Mouse (Mus musculus): ENCODE data around the gene Wdtc1. TPM values are rescaled to one million over a fixed set of nuclear protein-coding genes. Genes with fewer than 3 reads are reported as not detected.

Gene Wdtc1
- total and polyA plus RNA-seq, 3 experiments: 2.8 to 10.8 (median 9.6) TPM

DNA sequence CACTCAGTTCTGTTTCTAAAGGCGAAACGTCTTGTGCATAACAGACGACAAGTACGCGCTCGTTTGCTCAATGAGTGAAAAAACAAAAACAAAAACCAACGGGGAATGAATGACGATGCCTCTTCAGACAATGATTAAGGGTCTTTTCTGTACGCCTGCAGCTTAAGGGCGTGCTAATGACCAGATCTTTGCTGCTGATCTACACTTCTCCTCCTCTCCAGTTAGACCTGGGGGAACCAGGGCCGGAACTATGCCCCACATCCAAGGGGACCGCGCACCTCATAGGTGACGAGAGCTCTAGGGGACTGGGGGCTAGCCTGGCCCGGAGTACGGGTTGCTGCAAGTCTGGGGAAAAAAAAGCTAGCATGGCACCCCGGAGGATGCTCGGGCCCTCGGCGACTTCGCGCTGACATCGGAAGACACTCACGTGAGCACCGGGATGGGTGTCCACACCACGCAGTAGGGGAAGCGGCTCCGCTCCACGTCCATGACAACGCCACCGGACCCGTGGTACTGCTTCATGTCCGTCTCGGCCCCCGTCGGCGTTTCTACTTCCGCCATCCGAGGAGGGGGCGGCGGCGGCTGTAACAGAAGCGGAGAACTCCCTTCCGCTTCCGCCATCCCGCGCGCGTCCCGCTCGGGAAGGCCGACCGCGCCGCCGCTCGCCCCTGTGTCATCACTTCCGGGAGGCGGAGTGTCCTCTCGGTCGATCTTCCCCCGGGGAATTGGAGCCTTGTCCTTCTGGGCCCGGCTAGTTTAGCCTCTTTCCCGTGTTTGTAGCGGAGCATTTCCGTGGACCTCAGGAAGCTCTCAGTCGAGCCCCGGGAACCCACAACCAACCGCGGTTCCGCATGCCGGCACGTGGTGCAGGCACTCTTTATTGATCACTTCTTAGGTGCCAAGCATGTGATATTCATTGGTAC is 75.9 kb downstream of the Wdtc1 start, which contains the start of gene Tmem222:
Gene Tmem222, minus strand, starts transcription at position 689 of the 923 bp plus-strand sequence.
- in situ Hi-C loops (cut with MboI; ENCODE audit: low pct_ligation_motif_present, low pct_unique_long_range_greater_than_20kb, low sequenced_read_pairs): no loop called here
- peak within 1 kb of the TSS; percentile 87 for H3K27ac ChIP-seq (ENCODE audit: insufficient read depth, low read depth)
- peak within 1 kb of the TSS; percentile 94 for H3K9ac ChIP-seq (ENCODE audit: insufficient read depth, low read depth)
- dilution Hi-C loops (cut with MboI; ENCODE audit: extremely low pct_ligation_motif_present, extremely low pct_unique_long_range_greater_than_20kb, low sequenced_read_pairs): no loop called here
- H3K36me3 ChIP-seq (replicated peaks in 1 of 2; ENCODE audit: control insufficient read depth in 1 of 2, insufficient read depth in 1 of 2, low read length in 1 of 2): peaks cover 10 to 34% of the 10 kb centered on the region in 2 experiments
- H3K9me3 ChIP-seq (replicated peaks; ENCODE audit: low read length): no peaks in the 10 kb centered on the region
- H3K4me1 ChIP-seq (ENCODE audit: control insufficient read depth in 1 of 2, insufficient read depth in 2 of 2): peaks cover 7 to 48% of the 10 kb centered on the region in 2 experiments
- H3K4me3 ChIP-seq (replicated peaks in 1 of 3; ENCODE audit: low read depth in 2 of 3, low read length in 2 of 3, poor library complexity in 1 of 3): peak within 1 kb of the TSS; percentile 88 to 96 (median 95)
- H3K4me2 ChIP-seq (ENCODE audit: insufficient read depth, low read depth, poor library complexity, severe bottlenecking): peak within 1 kb of the TSS; percentile 92
- no peak for TF ChIP-seq JUN (IDR thresholded peaks at IDR 0.05; ENCODE audit: insufficient read depth, low read depth, low read length)
- no peak; the same call in 1 of the 2 replicates for TF ChIP-seq ZNF384 (IDR thresholded peaks at IDR 0.05; ENCODE audit: low read depth, low read length)
- peak; percentile 91 for TF ChIP-seq MEF2A (IDR thresholded peaks at IDR 0.05; ENCODE audit: borderline replicate concordance, low read depth, low read length)
- TF ChIP-seq MAZ (IDR thresholded peaks at IDR 0.05; ENCODE audit: low read depth, low read length): peak; percentile 91
- peak; percentile 90 for TF ChIP-seq IRF4 (IDR thresholded peaks at IDR 0.05; ENCODE audit: low read depth, low read length)
- peak; percentile 85 for TF ChIP-seq MXI1 (IDR thresholded peaks at IDR 0.05; ENCODE audit: low read depth, low read length)
- TF ChIP-seq ETS1 (conservative IDR thresholded peaks at IDR 0.05; ENCODE audit: low read depth, low read length): peak; percentile 70
- TF ChIP-seq POLR2AphosphoS2 (IDR thresholded peaks at IDR 0.05; ENCODE audit: low read depth, low read length): peak; percentile 83
- TF ChIP-seq SMC3 (IDR thresholded peaks at IDR 0.05; ENCODE audit: low read depth, low read length): 0 out of 2 replicates have a peak, but pooled peaks have one; percentile 11
- TF ChIP-seq EP300 (IDR thresholded peaks at IDR 0.05; ENCODE audit: low read length): no peak
- TF ChIP-seq KAT2A (IDR thresholded peaks at IDR 0.05; ENCODE audit: insufficient replicate concordance, low read length): peak; percentile 94; the same call in 1 of the 2 replicates
- TF ChIP-seq GABPA (IDR thresholded peaks at IDR 0.05; ENCODE audit: insufficient replicate concordance, low read depth, low read length): peak; percentile 43; the same call in 1 of the 2 replicates
- TF ChIP-seq ZC3H11A (IDR thresholded peaks at IDR 0.05; ENCODE audit: low read depth, low read length): no peak
- TF ChIP-seq ZMIZ1 (IDR thresholded peaks at IDR 0.05; ENCODE audit: low read depth, low read length): peak; percentile 83
- TF ChIP-seq TCF12 (IDR thresholded peaks at IDR 0.05; ENCODE audit: low read depth, low read length): peak; percentile 89
- TF ChIP-seq RCOR1 (conservative IDR thresholded peaks at IDR 0.05; ENCODE audit: low read depth, low read length): no peak; the same call in 1 of the 2 replicates
- TF ChIP-seq JUND (conservative IDR thresholded peaks at IDR 0.05; ENCODE audit: low read depth, low read length): no peak
- peak; percentile 99 for TF ChIP-seq ELF1 (IDR thresholded peaks at IDR 0.05; ENCODE audit: low read depth, low read length)
- TF ChIP-seq USF1 (IDR thresholded peaks at IDR 0.05; ENCODE audit: low read depth, low read length): no peak
- peak; percentile 70 for TF ChIP-seq NRF1 (IDR thresholded peaks at IDR 0.05; ENCODE audit: low read depth, low read length)
- TF ChIP-seq HCFC1 (IDR thresholded peaks at IDR 0.05; ENCODE audit: low read depth, low read length): peak; percentile 98
- no peak for TF ChIP-seq USF2 (conservative IDR thresholded peaks at IDR 0.05; ENCODE audit: low read depth, low read length)
- peak; percentile 87 for TF ChIP-seq SIN3A (IDR thresholded peaks at IDR 0.05; ENCODE audit: low read length)
- TF ChIP-seq CHD2 (IDR thresholded peaks at IDR 0.05; ENCODE audit: low read length): peak; percentile 82
- no peak for TF ChIP-seq ZKSCAN1 (IDR thresholded peaks at IDR 0.05; ENCODE audit: borderline replicate concordance, low read depth, low read length)
- TF ChIP-seq TBP (conservative IDR thresholded peaks at IDR 0.05; ENCODE audit: low read depth, low read length): peak; percentile 84
- peak; percentile 78; the same call in 1 of the 2 replicates for TF ChIP-seq MYC (IDR thresholded peaks at IDR 0.05; ENCODE audit: low read depth, low read length)
- peak; percentile 86 for TF ChIP-seq MAX (IDR thresholded peaks at IDR 0.05; ENCODE audit: low read length)
- peak; percentile 81; the same call in 1 of the 2 replicates for TF ChIP-seq E2F4 (IDR thresholded peaks at IDR 0.05; ENCODE audit: insufficient replicate concordance, low read depth, low read length)
- peak; percentile 82 for TF ChIP-seq POLR2A (IDR thresholded peaks at IDR 0.05; ENCODE audit: low read depth, low read length)
- TF ChIP-seq NELFE (IDR thresholded peaks at IDR 0.05; ENCODE audit: low read depth, low read length): peak; percentile 84
- TF ChIP-seq UBTF (IDR thresholded peaks at IDR 0.05; ENCODE audit: low read depth, low read length): peak; percentile 32; the same call in 1 of the 2 replicates
- TF ChIP-seq PAX5 (IDR thresholded peaks at IDR 0.05; ENCODE audit: low read length): no peak
- peak; percentile 74 for TF ChIP-seq BHLHE40 (IDR thresholded peaks at IDR 0.05; ENCODE audit: low read depth, low read length)
- TF ChIP-seq RAD21 (IDR thresholded peaks at IDR 0.05; ENCODE audit: low read depth, low read length): no peak
- TF ChIP-seq CHD1 (IDR thresholded peaks at IDR 0.05; ENCODE audit: low read depth, low read length): no peak
- TF ChIP-seq CTCF (conservative IDR thresholded peaks at IDR 0.05 in 1 of 2, IDR thresholded peaks at IDR 0.05 in 1 of 2; ENCODE audit: low read depth in 2 of 2, low read length in 2 of 2): no peak
- no peak for TF ChIP-seq MAFK (IDR thresholded peaks at IDR 0.05; ENCODE audit: insufficient replicate concordance, low read length)
- H3K27me3 ChIP-seq (replicated peaks): no peaks in the 10 kb centered on the region
- peaks cover 49% of the 10 kb centered on the region for H3K79me2 ChIP-seq (replicated peaks; ENCODE audit: control insufficient read depth, extremely low read depth, insufficient read depth, poor library complexity, severe bottlenecking)
- peak; percentile 97 for DNase-seq (ENCODE audit: extremely low read depth)
